Mouse (Mus musculus): ENCODE results near the gene Lingo2.

The Lingo2 gene

DNA sequence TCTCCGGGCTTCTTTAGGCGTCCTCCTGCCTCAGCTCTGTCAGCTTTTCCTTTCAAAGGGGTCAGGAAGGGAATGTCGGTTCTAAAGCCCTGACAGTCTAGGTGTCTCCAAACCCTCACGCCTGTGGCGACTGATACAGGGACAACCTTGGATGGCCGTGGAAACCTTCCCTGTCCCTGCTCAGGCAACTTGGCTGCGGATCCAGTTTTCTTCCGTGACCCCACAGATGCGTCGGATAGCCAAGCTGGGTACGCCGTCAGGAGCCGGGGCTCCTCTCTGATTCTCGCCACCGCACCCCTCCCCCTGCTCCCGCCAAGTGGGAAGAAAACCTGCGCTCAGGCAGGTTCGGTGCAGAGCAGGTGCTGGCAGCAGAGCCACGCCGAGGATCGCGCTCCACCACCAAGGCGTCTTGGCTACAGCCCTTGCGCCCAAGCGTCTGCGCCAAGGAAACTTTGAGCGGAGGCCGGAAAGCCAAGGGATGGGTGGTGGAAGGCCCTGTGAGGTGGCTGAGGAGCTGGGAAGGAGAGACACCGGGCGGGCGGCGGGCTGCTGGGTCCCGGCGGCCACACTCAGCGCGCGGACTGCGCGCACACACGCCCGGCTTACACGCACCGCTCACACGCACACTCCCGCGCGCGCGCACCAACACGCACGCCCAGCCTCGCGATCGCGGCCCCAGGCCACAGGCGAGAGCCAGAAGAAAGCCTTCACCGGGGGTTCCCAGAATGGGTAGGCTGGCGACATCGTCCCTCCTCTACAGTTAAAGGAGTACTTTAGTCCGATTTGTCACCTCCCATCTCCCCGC lies at the start of gene Lingo2:
Gene Lingo2 (minus strand): TSS at position 598 of the 805 bp plus-strand sequence.
- peak in 1 of 2 experiments; percentile 58 for DNase-seq (ENCODE audit: low spot score in 2 of 2)

DNA sequence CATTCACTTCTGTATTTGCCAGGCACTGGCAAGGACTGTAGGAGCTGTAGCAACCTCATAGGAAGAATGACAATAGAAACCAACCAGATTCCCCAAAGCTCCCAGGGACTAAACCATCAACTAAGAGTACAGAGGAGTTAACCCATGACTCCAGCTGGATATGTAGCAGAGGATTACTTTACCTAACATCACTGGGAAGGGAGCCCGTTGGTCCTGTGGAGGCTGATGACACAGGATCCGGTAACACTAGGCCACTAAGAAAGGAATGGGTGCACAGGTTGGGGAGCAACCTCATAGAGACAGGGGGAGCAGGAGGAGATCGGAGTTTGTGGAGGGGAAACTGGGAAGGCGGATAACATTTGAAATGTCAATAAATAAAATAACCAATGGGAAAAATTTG lies 21.8 kb upstream of the Lingo2 start:
- DNase-seq (ENCODE audit: low spot score in 2 of 2) = no peak

DNA sequence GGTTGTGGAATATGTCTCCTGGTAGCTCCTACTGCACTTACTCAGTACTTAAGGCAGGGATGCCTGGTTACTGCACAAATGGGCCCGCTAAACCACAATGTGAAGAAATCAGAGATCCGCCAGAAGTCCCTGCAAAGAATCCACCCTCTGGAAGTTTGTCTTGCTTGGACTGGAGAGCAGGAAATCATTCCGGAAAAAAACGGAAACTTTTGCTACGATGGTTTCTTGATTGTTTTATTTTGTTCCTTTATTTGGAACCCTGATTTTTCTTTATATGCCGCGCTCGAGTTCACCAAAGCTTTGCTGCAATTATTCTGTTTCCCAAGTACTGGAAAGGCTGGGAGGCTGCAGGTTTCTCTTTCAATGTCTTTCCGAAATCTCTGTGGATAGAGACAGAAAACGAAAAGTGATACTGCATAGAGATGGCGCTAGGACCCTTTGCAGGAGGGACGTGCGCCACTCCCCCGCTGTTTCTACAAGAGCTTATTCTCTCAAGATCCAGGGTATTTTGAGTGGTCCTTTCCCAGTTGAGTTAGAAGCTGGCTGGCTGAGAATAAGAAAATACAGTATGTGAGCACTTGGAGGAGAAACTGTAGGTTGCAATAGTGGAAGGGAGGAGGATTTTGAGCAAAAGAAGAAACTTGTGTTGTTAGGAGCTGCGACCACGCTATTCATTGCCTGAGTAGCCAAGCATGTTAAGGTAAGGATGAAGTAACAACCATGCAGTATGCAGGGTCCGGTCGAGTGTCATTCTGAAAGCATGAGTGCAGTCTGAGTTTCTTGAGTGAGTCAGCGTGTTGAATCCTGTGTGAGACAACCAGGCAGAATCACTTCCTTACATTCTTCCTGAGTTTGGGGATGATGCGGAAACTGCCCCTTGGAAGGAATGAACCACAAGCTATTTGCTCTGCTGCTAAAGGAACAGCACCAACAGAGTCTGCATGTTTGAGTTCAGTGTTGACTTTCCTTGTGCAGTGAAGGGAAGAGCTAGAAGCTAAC lies 1.2 kb upstream of the Lingo2 start:
- no peak for DNase-seq (ENCODE audit: low spot score in 2 of 2)

DNA sequence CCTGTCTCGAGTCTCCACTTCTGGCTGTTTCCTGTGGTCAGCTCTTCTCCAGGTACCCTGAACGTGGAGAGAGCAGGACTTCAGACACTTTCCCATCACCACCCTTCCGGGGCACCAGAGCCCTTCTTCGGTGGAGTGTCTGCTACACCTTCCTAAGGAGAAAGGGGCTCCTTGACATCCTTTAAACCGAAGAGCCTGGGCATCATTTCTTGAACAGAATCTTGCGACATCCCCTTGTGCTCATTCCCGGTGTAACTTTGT lies 338 bp upstream of the Lingo2 start:
- no peak for DNase-seq (ENCODE audit: low spot score in 2 of 2)

DNA sequence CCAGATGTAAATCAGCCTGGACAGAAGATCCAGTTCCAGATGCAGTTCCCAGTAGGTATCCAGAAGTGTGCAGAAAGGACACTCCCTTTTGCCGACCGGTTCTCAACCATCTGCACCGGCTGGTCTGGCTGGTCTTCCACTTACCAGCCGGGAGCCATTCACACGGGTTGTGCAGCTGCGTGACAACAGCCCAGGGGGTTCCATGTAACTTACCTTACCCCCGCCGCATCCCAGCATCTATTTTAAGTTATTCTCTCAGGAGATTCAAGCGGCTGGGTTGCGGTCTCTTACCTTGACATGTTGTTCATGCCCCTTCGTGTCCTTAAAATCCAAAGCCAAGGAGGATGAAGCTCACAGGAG lies 777 bp downstream of the Lingo2 start:
- no peak for DNase-seq (ENCODE audit: low spot score in 2 of 2)

DNA sequence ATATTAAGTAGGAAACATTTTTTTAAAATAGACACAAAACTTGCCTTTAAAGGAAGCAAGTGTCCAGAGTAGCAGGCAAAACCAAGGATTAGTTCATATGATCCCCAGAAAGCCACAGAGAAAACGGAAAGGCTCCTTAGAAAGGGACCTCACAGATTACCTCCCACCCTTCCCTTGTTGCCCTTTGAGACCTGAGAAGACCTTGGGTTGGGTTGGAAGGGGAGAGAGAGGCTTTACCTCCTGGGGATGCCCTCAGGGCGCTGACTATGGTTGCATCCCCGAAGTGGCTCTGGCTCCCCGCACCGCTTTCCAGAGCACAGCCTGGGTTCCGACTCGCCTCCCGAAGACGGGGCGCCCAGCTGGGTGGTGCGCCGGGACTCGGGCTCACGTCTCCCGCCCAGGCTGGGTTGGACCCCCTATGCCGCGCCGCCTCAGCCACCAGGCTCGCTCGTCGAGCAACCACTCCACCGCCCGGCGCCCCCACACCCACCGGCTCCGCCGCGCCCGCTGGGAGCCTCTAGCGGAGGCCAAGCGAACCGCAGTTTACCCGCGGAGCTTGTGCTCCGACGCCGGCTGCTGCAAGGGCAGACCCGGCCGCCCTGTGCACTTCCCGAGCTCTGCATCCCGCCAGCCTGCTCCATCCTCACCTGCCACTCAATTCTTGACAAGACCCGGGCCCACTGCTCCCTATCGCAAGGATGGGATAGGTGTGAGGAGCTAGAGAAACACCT lies 1.4 kb downstream of the Lingo2 start:
- DNase-seq (ENCODE audit: low spot score in 2 of 2) = peak; percentile 12 to 58

DNA sequence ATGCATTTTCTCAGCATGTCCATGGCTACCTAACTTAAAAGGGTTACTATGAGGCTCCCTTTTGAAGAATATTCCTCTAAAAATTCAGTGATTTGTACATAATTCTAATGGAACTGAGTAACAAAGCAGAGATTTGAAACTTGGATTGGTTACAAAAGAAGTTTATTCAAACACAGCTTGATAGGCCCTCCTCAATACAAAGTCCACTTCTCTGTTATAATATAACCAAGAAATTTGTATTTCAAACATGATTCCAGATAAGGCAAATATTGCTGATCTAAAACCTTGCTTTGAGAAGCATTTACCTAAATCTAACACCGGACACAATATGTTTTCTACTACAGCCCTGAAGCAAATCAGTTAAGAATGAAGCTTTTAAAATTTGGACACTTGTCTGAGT lies 60.7 kb downstream of the Lingo2 start:
- no peak for DNase-seq (ENCODE audit: low spot score in 2 of 2)

DNA sequence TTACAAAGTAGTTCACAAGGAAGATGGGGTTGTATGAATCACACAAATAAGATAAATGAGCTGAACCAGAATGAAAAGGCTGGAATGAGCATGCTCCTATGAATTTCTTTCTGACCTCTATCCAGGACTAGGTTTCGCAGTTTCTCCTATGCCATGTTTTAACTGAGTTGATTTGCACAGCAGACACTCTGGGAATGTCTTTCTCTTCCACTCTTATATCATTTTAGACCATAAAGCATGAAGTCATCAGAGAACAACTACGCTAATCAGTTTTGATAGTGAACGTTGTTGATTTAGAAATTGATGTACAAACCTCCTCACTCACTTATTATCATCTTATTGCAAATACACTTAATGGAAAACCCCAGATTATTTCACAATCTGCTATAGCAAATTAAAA lies 61.2 kb downstream of the Lingo2 start:
- no peak for DNase-seq (ENCODE audit: low spot score in 2 of 2)

DNA sequence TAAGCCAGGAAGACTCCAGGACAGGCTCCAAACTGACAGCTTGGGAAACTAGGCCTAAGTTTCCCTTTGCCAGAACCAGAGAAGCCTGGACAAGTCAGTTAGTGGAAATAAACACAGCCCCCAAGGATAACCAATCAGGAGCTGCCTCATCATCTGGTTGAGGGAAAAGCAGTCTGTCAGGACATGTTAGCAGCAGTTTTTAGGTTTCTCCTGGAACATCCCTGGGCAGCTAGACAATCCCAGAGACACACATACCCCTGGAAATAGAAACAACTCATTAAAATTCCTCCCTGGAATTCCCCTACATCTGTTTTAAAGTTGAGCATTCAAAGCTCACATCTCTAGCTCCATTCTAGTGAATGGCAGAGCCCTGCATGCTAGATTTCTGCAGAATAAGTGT lies 76.8 kb downstream of the Lingo2 start:
- no peak for DNase-seq (ENCODE audit: low spot score in 2 of 2)

DNA sequence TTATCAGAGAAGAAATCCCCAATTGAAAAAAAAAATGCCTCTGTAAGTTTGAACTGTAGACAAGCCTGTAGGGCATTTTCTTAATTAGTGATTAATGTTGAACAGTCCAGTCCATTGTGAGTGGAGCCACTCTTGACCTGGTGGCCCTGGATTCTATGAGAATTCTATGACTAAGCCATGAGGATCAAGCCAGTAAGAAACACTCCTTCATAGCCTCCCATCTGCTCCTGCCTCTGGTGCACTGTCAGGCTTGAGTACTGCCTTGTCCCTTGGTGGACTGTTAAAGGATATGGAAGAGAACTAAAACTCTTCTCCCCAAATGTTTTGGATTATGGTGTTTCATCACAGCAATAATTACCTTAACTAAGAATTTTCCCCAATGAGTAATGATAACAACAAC lies 126.6 kb downstream of the Lingo2 start:
- no peak for DNase-seq (ENCODE audit: low spot score in 2 of 2)

DNA sequence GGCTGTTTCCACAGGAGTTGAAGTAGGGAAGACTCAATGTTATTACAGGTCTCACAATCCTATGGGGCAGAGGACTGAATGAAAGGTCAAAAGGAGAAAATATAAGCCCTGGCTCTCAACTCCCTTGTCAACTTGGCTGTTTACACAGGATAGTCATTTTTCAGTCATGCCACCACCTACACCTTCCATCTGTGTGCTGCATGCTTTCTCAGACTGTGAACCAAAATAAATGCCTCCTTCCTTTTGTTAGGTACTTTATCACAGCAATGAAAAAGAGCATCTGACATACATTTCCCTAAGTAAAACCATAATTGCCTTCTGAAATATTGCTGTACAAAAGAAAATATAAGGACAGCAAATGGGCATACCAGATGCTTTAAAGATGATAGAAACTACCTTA lies 129.6 kb downstream of the Lingo2 start:
- no peak for DNase-seq (ENCODE audit: low spot score in 2 of 2)

DNA sequence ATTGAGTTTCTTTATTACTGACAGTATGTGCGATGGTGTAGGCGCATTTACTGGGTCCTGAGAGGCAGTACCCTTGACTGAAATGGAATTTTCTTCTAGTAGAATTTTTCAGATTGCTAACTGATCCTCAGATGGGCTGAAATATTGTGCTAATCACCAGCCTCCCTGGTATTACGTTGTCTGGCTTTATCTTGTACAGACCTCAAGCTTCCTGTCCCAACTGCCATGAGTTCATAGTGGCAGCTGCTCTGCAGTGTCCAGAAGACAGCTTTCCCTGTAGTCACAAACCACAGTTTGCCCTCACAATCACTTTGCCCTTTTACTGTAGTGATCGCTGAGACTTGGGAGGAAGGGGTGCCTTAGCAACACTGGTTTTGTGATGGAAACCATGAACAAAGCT lies 176.5 kb downstream of the Lingo2 start:
- DNase-seq (ENCODE audit: low spot score in 2 of 2) = no peak

DNA sequence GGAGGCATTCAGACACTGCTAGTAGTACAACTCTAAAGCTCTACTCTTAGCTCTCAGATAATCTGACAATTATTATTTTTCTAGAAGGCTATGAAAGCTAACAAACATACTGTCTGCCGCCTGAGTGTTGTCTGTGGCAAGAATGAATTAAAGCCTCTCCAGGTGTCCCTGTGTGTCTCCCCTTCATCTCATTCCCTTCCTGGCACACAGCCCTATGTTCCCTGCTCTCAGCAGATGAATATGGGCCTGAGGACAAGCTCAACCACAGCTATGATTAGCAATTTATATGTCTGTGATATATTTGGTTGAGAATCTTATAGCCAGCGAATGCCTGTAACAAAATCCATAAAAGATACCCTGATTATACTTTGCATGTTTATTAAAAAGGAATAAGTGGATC lies 220.9 kb downstream of the Lingo2 start:
- DNase-seq (ENCODE audit: low spot score in 2 of 2) = no peak

DNA sequence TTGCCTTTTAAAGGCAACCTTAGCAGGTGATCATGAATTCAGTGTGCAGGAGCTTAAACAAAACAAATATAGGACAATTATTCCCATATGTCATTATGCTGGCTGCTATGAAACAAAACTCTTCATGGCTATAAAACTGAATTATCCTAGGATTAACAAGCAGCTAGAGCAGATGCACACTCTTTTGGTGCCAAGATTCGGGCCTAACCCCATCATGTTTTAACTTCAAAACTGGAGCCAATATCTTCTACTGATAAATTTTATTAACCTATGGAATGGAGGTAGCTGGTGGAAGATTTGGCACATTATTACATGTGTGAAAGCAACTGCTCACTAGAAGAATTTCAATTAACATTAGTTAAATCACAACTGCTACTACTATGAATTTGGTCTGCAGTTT lies 235.1 kb downstream of the Lingo2 start:
- no peak for DNase-seq (ENCODE audit: low spot score in 2 of 2)

DNA sequence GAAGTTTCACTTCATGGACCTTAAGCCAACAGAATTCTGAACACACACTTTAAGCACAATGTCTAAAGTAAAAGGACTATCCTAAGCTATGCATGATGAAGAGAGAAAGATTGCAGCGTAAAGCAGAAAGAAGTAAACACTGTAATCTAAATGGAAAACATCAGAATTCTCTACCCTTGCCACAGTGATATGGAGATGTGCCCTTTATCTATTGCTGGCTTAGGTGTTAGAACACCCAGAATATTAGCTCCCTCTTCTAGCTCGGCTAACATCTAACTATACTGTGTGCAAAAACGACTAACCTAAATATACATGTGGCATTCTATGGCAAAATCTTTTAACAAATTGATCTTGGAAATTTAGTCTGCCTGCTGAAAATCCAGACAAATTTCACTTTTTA lies 252.7 kb downstream of the Lingo2 start:
- DNase-seq (ENCODE audit: low spot score in 2 of 2) = no peak

DNA sequence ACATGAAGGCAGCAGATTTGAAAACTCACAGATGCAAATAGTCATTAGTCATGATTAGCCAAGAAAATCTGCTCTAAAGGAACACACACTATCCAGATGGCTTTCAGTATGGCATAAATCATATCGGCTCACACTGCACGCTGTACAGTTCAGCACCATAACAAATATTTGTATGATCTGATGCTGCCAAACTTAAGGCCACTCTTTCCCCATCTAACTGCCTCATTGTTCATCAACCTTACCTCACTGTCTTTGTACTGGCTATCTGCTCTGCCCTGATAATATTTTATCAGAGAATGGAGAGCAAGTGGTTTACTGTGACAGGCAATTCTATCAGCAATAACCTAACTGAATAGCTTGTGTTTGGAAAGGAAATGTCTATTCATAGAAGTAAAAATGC lies 254.7 kb downstream of the Lingo2 start:
- no peak for DNase-seq (ENCODE audit: low spot score in 2 of 2)

DNA sequence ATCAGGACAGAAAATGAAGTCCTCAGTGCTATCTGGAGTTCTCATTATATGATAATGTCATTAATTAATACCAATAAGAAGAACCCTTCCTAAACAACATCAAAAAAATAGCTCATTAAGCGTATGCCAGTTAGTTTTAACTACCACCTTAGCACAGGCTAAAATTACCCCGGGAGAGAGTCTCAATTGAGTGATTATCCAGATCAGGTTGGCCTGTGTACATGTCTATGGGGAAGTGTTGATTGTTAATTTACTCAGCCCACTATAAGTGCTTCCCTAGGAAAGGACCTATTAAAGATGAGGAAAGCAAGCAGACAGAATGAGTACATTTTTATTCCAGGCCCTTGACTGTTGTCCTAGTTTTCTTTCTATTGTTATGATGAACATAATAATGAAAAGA lies 291.6 kb downstream of the Lingo2 start:
- no peak for DNase-seq (ENCODE audit: low spot score in 2 of 2)

DNA sequence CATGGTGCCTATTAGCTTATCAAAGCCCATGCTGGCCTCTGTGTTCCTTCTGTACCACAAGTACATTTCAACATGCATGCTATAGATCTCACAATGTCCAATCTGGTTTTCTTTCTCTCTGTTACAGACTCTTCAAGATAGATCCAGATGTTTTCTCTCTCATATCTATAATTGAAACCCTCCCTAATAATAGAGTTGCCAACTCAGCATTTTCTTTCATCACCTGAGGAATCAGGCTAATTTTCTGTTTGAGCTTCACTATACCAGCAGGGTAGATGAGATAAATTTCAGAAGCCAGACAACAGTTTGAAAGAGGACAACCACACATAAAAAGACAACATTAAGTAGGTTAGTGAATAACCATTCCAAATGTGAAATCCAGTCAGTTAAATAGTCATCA lies 303.8 kb downstream of the Lingo2 start:
- no peak for DNase-seq (ENCODE audit: low spot score in 2 of 2)

DNA sequence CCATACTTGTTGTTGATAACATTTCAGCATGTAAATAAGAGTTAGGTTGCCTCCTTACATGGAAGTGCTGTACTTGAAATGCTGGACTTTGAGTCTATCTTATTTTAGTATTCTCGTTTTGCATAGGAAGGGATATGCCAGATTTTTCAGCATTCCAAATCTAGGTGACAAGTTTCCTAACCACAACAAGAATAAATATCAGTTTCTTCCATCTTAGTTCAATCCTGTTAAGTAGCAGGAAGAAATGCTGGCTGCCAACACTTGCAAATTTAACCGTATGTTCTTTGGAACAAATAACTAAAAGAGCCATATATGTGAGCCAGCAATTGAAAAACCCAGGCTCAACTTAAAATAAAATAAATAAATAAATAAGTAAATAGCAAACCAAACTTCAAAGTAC lies 315.9 kb downstream of the Lingo2 start:
- DNase-seq (ENCODE audit: low spot score in 2 of 2) = no peak

DNA sequence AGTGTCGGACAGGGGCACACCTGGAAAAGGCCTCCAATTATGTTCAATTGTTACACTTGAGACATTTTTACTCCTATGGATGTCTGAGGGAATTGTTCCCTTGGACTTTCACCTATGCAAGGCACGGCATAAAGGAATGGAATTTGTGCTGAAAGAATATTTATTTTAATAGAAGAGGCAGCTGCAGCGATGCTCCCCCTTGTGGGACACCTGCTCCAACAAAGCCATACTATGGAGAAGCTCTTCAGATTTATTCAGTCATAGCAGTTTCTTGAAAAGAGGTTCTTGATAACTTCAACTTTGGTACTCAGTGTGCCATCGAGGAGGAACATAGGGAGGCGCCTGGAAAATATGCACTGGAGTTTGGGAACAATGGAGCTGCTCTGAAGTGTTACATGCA lies 374.7 kb downstream of the Lingo2 start:
- DNase-seq (ENCODE audit: low spot score in 2 of 2) = no peak

DNA sequence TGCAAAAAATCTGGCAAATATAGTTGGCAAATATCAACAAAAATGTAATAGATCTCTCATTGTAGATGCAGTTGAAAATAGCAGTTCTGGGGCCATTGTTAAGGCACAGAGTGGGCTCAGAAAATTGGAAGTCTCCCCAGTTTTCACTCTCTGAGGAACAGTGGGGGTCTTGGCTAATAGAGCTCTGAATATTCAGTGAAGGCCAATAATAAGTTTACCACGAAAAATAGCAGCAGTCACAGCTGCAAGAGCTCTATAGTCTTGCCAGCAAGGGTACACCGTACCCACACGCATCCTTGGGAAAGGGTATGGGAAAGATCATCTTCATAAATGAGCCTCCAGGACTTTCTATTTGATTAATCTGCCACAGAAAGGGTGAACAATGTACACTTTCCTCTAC lies 375.3 kb downstream of the Lingo2 start:
- no peak for DNase-seq (ENCODE audit: low spot score in 2 of 2)

DNA sequence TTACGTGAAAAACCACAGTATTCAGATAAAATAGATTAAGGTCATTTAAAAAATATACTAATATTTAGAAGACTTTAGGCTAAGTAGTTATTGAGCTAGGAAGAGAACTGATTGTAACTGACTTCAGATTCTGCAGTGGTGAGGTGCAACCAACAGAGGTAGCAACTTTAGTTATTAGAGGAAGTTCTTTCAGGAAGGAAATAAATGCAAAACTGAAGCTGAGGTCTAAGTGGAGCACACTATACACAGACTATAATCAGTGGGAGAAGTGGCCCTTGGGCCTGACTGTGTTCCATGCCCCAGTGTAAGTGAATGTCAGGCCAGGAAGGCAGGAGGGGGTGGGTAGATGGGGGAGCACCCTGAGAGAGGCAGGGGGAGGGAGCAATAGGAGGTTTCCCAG lies 385.0 kb downstream of the Lingo2 start:
- no peak for DNase-seq (ENCODE audit: low spot score in 2 of 2)

DNA sequence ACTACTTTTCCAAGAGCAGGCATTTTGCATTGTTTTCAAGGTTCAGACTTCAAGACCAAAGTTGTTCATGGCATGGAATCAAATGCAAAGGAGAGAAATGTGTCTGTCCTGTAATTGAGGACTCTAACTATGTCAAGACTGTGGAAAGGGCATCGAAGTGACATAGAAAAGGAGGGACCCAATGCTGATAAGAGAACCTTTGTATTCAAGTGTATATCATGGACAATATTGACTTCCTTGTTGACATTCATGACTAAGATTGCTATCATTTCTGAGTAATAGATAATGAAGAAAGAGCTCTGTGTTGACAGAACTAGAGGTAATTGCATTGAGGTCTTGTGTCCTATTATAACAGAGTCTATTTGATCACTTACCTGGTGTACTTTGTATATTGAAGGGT lies 390.6 kb downstream of the Lingo2 start:
- no peak for DNase-seq (ENCODE audit: low spot score in 2 of 2)

Measured in spleen, postnatal 4 days (tissue).